Mouse (Mus musculus) gastrocnemius, adult 2 months (tissue): ENCODE measurements at regions not wholly inside any gene's neighbourhood (a gene's known extent, or its start where the extent isn't known, plus 50 kb on each side); places are given as distances from the start of the nearest gene placed in this dataset.

Source experiments
- DNase-seq: peaks from one replicate; pipeline ENCODE4 v3.0.0; 2022
- H3K27ac ChIP-seq: fragments of 200-600 bp; 2 replicates; pipeline ENCODE4 v1.8.1; 2022; ENCODE audit warnings: mild to moderate bottlenecking
- H3K4me3 ChIP-seq: fragments of 200-600 bp; 2 replicates; pipeline ENCODE4 v1.8.1; 2022; ENCODE audit warnings: mild to moderate bottlenecking, moderate library complexity
- CTCF ChIP-seq: fragments of 200-600 bp; IDR thresholded peaks from 2 replicates; pipeline ENCODE4 v1.8.1; 2022; ENCODE audit warnings: antibody characterized with exemption, mild to moderate bottlenecking, moderate library complexity
- intact Hi-C: fragments of 180-260 bp; cut with DNase I; formaldehyde crosslinking; loops from one replicate; pipeline ENCODE4 v1.15.1; 2025

DNA sequence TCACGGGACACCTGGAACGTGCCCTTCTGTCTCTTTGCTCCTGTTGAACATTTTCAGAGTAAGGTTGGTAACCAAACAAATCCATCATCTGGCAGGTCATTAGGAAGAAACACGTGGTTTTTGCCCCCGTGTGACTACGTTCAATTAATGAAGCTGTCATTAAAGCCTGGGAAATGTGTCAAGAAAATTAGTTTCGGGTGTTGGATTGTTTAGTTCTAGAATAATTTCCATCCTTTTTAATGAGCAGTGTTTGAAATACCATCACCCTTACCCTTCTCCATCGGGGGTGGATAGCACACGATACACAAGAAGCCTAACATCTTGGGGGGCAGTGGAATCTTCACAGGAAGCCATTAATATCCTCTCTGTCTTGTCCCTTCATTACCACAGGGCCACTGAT is 107.7 kb downstream of the Far1 start:
- DNase-seq: no peak
- Histone ChIP-seq H3K27ac (no peak overlapping the region), H3K4me3 (no peak overlapping the region)
- TF ChIP-seq CTCF: no peak
- intact Hi-C loops: no loop called here

DNA sequence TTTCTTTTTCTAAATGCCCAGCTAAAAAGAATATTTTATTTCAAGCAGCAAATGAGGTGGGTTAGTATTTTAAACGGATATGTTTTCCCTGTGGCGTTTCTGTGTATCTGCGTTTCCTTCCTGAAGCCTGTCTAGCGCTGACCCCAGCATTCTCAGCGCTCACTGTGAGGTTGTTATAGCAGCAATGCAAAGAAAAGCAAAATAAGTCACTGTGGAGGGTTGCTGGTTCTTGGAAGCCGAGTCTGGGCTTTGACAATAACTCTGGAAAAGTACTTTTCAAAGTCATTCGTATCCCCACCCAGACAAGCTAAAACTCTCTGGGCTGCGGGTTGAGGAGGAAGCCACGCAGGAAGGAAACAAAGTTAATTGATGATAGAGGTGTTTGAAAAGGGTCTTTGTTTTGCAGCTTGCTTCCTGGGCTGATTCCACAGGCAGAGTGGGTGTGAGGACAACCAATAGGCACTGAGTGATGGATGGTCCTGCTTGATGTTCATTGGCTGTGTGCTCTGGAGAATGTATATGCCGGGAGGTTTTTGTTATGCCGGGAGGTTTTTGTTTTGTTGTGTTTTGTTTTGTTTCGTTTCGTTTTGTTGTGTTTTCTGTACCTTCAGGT is 108.4 kb downstream of the Far1 start:
- Histone ChIP-seq H3K4me3 (no peak overlapping the region), H3K27ac (no peak overlapping the region)
- no peak for DNase-seq
- TF ChIP-seq CTCF: no peak
- intact Hi-C loops: no loop called here

GRCm38 (mm10) chr7:113623296-113623695 is 109.7 kb downstream of the Far1 start:
- intact Hi-C loops: no loop called here

GRCm38 (mm10) chr7:113623962-113624361 is 110.3 kb downstream of the Far1 start:
- Histone ChIP-seq H3K4me3 (no peak overlapping the region), H3K27ac (no peak overlapping the region)
- no peak for TF ChIP-seq CTCF
- DNase-seq: no peak
- intact Hi-C loops: no loop called here

More at GRCm38 (mm10) chr7:113623296-113623695, 109.7 kb downstream of the Far1 start:
- Histone ChIP-seq H3K4me3 (no peak overlapping the region), H3K27ac (no peak overlapping the region)
- no peak for TF ChIP-seq CTCF
- DNase-seq: no peak

DNA sequence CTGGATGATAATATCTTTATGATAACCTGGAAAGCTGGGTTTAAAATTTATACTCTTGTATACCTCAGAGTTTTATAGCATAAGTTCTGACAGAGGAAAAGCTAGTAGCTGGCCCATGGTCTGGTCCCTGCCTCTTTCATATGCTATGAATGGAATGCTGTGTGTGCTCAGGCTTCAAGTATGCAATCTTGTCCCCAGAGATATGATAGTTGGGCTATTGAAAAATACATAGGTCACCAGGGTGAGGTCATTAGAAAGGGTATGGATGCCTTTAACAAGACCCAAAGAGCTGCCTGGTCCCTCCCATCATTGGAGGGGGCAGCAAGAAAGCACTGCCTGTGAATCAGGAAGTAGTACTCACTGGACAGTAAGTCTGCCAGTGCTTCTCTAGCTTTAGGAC is 113.1 kb downstream of the Far1 start:
- TF ChIP-seq CTCF: no peak
- H3K4me3 ChIP-seq: no peak overlapping the region
- intact Hi-C loops: no loop called here
- no peak overlapping the region for H3K27ac ChIP-seq
- no peak for DNase-seq

- intact Hi-C loops: no loop called here
- Histone ChIP-seq H3K27ac (no peak overlapping the region), H3K4me3 (no peak overlapping the region)
- no peak for DNase-seq
- no peak for TF ChIP-seq CTCF
Observed at GRCm38 (mm10) chr7:113637011-113637600, 123.5 kb downstream of the Far1 start.

- Histone ChIP-seq H3K4me3 (no peak overlapping the region), H3K27ac (no peak overlapping the region)
- DNase-seq: no peak
- intact Hi-C loops: no loop called here
- no peak for TF ChIP-seq CTCF
Observed at GRCm38 (mm10) chr7:113638098-113638497, 124.5 kb downstream of the Far1 start.

DNA sequence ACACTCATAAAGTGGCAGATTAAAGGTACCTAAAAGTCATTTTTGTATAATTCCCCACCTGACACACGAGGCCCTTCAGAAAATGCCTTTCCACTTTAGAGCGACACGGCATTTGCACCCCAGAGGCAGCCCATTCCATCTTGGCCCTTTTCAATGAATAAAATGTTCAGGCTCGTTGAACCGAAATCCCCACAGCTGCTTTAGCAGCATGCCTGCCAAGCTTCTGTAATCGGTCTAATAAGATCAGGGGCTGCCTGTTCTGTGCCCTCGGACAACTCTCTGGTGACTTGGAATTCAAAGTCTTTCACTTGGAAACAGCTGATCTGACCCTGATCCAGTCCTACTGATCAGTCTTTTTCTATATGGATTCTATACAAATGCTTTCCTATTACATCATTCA is 123.3 kb upstream of the Spon1 start:
- intact Hi-C loops: no loop called here
- H3K27ac ChIP-seq: no peak overlapping the region
- no peak for TF ChIP-seq CTCF
- DNase-seq: no peak
- no peak overlapping the region for H3K4me3 ChIP-seq

DNA sequence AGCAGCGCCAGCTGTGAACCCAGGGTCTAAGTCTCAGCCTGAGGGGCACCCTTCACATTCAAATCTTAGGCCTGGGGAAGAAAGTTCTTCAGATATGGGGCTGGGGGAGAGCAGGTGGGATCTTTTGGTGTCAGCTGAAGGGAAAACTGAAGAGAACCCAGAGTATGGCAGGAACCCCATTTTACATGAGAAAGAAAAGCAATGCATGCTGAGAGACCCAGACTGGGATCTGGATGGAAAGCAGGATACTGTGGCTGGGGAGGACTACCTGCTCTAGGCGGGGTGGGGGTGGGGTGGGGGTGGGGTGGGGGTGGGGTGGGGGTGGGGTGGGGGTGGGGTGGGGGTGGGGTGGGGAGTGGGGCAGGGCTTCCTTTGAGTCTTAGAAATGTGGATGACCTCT is 115.2 kb upstream of the Spon1 start:
- H3K27ac ChIP-seq: no peak overlapping the region
- no peak for TF ChIP-seq CTCF
- H3K4me3 ChIP-seq: no peak overlapping the region
- DNase-seq: no peak
- intact Hi-C loops: no loop called here

DNA sequence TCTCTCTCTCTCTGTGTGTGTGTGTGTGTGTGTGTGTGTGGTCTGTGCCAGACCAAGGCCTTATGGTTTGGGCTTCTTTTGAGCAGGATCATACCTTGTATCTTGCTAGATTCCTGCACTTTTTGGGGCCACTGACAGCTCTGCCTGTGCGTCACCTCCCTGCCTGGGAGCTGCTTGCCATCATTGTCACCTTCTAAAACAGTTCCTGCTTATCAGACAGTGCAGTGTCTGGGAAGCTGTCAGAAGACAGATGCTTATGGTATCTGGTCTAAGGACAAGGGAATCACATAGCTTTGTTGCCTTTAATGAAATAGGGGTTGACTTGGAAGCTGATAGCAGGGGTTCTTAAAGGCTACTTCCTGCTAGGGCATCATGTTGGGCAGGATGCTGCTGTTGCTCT is 114.1 kb upstream of the Spon1 start:
- DNase-seq: no peak
- Histone ChIP-seq H3K4me3 (no peak overlapping the region), H3K27ac (no peak overlapping the region)
- TF ChIP-seq CTCF: no peak
- intact Hi-C loops: no loop called here

GRCm38 (mm10) chr7:113653130-113653529 is 112.7 kb upstream of the Spon1 start:
- DNase-seq: no peak
- TF ChIP-seq CTCF: peak; percentile 53
- no peak overlapping the region for H3K4me3 ChIP-seq
- intact Hi-C loops: no loop called here
- no peak overlapping the region for H3K27ac ChIP-seq

DNA sequence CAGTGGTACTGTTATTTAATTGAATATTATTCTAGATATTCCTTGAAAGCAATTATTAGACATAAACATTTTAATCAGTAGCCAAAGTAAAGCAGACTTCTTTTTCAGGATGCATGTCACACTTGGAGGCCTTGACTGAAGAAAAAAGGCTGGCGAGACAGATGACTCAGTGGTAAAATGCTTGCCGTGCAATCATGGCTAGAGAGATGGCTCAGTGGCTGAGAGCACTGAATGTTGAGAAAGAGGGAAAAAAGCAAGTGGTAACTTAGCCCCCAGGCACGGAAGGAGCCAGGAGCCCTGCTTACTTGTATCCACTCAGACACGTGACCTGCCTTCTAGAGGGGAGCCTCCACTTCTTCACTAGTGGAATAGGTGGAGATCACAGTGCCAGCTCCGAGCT is 110.5 kb upstream of the Spon1 start:
- Histone ChIP-seq H3K27ac (no peak overlapping the region), H3K4me3 (no peak overlapping the region)
- TF ChIP-seq CTCF: no peak
- intact Hi-C loops: no loop called here
- DNase-seq: no peak

- intact Hi-C loops: no loop called here
- Histone ChIP-seq H3K27ac (no peak overlapping the region), H3K4me3 (no peak overlapping the region)
- DNase-seq: no peak
- no peak for TF ChIP-seq CTCF
Observed at GRCm38 (mm10) chr7:113672779-113673595, 92.8 kb upstream of the Spon1 start.
